Mouse (Mus musculus) bone marrow, adult 2 months (tissue): ENCODE data around the gene Rho.

ENCODE experiments used
- CTCF ChIP-seq: fragments of 200-500 bp; IDR thresholded peaks from 2 replicates; pipeline ENCODE4 v1.5.1; 2011; ENCODE audit warnings: low read length, control low read depth; ENCODE audit not compliant: control insufficient read depth, insufficient read depth
- POLR2A ChIP-seq: fragments of 200-500 bp; IDR thresholded peaks from 2 replicates; pipeline ENCODE4 v1.6.1; 2011; ENCODE audit warnings: low read depth, mild to moderate bottlenecking, control low read depth, low read length, borderline replicate concordance; ENCODE audit not compliant: control insufficient read depth

GRCm38 (mm10) chr6:115958445-115958844, 26.9 kb downstream of the Rho start:
- TF ChIP-seq POLR2A (no peak), CTCF (no peak)
